Mouse (Mus musculus): ENCODE results near the gene Filip1. TPM values are rescaled to one million over a fixed set of nuclear protein-coding genes. Genes with fewer than 3 reads are reported as not detected.

Gene Filip1
- total RNA-seq, 2 experiments from 2014 or later = 0.38 TPM; not detected in 1

DNA sequence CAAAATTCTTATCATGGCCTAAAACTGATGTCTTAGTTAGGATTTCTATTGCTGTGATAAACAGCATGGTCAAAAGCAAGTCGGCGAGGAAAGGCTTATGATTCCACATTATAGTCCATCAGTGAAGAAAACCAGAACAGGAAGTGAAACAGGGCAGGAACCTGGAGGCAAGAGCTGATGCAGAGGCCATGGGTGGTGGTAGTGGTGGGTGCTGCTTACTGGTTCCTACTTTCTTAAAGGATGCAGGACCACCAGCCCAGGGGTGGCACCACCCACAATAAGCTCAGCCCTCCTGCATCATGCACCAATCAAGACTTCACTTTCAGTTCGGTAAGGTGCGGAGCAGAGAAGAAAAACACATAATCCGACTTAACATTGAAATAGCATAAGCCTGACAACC lies 61.3 kb downstream of the Filip1 start:
- no peak for ATAC-seq (replicated peaks; ENCODE audit: low FRiP score, poor library complexity, severe bottlenecking)

DNA sequence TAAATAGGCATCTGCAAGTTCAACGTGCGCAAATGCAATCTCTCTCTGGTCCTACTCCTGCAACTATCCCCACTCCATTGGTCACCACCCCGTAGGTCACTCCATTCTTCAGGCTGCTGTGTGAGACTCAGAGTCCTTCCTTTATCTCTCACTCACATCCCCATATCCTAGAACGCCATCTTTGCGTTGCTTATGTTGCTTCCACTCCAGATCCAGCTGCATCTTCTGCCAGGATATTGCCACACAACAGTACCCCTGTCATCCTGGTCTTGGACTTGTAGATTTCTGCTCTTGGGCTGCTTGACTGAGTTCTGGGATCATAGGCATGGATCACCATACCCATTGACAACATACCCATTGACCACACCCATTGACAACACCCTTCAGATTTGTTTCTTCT lies 62.0 kb downstream of the Filip1 start:
- ATAC-seq (replicated peaks; ENCODE audit: low FRiP score, poor library complexity, severe bottlenecking) = no peak

DNA sequence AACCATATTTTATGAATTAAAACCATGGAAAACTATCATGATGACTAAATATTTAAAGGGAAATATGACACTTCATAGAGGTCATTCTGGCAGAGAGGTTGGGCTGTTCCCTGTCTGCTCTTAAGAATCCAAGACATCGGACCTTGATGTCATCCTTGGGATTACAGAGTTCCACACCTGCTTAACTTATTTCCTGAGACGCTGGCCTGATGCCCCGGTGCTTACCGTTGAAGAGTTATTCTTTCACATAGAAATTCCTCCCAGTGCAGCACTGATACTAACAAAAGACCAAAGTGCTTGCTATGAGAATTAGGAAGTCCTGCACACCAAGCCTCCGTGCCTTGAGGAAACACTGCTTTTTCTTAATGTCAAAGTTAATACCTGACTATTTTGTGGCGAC lies 62.6 kb downstream of the Filip1 start:
- no peak for ATAC-seq (replicated peaks; ENCODE audit: low FRiP score, poor library complexity, severe bottlenecking)

DNA sequence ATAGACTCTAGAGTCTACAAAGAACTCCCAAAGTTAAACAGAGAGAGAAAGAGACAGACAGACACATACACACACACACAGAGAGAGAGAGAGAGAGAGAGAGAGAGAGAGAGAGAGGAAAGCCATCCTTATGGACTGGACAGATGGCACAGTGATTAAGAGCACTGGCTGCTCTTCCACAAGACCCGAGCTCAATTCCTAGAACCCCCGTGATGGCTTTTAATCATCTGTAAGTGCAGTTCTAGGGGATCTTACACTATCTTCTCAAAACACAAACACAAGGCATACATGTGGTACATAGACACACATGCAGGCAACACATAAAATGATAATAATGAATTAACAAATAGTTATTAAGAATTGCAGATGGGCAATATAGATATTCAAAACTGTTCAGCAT lies 64.3 kb downstream of the Filip1 start:
- ATAC-seq (replicated peaks; ENCODE audit: low FRiP score, poor library complexity, severe bottlenecking) = no peak

- peak; percentile 73 for ATAC-seq (replicated peaks; ENCODE audit: low FRiP score, poor library complexity, severe bottlenecking)
These were observed 64.7 kb downstream of the Filip1 start for GRCm38 (mm10) chr9:79947973-79948372.

DNA sequence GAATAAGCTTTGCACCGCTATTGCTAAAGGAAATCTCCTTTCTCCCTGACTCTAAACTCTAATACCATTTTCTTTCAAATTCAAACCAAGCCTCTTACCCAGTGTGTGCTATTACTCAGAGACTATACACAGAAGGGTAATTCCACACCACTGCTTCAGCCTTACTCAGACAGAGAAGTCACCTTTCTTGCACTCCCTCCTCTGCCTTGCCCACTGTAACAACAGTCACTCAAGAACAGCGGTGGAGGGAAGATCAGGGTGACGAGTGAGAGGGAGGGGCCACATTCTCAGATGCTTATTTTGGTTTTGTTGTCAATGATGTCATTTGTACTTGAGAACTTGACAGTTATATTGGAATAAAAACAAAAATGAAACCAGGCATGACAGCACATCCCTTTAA lies 65.2 kb downstream of the Filip1 start:
- ATAC-seq (replicated peaks; ENCODE audit: low FRiP score, poor library complexity, severe bottlenecking) = no peak

DNA sequence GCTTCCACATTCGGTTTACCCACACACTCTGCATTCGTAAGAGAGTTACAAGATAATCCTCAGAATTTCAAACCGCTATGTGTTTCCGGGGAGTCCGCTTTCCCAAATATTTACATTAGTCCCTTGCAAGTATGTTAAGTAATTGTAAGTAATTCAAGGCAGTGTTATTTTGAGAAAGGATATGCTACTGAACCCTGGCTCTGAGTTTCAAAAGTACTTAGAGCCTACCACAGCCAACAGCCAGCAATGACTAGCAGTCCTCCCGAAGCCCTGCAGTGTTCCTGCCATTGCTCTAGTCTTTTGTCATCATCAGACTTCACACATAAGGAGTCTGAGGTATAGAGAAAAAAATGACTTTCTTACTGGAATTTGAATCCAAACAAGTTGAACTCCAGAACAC lies 67.8 kb downstream of the Filip1 start:
- ATAC-seq (replicated peaks; ENCODE audit: low FRiP score, poor library complexity, severe bottlenecking) = no peak

DNA sequence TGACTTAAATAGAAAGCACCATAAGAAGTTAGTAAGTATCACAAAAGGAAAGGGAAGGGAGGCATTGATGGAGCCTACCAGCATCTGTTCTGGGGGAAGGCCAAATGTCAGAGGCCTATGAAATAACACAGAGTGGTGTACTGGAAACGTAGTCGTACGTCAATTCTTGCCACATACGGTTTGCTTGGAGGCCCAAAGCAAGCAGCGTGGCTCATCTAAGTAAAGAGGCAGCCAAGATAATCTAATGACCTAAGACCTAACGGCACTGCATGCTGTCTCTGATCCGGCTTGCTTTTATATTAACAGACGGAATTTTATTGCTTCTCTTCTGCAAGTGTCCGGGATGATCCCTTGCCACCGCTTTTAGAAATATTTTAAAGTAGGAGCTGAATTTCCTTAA lies 68.7 kb downstream of the Filip1 start:
- ATAC-seq (replicated peaks; ENCODE audit: low FRiP score, poor library complexity, severe bottlenecking) = no peak

DNA sequence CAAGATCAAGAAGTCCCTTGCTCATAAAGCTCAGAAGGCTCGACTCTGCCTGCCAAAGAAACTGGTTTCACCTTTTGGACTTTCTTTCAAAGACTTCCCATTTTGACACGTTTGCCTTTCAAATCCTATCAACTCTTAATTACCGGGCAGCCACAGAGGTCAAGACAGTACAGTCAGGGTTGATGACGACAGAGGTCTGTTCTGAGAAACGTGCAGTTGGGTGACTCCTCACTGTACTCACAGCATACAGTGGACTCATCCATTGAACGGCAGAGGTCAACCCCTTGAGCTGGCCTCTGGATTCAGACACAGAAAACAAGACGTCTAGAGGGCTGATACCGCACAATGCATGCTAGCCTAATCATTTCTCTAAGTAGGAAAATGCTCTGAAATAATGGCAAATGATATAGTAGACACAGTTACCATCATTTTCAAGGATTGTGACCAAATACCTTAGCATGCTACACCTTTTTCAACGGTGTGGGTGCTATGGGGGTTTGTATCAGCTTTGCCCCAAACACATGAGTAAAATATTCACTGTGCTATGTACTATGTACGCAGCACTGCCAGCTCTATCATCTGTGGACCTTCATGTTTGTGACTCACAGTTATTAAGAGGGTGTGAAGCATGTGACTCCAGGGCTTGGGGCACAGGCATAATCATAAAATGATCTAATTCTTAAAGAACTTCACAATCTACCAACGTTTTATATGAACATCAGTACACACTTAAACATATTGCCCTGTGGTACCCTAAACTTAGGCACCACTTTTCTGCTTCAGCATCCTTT lies 74.0 kb downstream of the Filip1 start:
- ATAC-seq (replicated peaks; ENCODE audit: low FRiP score, poor library complexity, severe bottlenecking) = no peak

DNA sequence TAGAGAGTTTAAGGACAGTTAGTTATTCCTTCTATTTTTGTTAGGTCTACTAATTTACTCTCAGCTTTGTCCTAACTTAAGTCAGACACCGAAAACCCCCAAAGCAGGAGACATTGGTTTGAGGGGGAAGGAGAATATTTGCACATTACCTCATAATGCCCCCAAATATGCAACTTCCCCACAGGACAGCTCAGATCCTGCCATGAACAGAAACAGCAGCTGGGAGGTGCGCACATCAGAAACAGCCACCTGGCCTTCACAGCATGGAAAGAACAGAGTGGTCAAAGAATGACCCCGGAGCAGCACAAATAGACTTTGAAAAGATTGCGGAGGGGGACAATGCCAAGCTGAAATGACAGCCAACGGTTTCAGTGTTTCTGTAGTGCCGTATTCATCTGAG lies 75.1 kb downstream of the Filip1 start:
- no peak for ATAC-seq (replicated peaks; ENCODE audit: low FRiP score, poor library complexity, severe bottlenecking)

DNA sequence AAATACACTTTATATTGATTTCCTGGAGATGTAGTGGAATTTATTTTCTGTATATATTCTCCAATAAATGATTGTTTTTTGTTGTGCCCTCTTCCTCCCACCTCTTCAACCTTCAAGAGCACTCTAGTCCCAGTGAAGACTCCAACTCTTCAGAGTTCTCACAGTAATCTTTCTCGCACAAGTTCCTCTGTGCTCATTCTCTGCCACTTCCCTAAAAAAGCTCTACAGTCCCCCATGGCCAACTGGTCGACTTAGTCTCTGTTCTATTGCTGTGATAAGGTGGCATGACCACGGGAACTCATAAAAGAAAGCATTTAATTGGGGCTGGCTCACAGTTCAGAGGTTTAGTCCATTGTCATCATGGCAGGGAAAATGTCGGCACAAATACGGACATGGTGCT lies 80.1 kb downstream of the Filip1 start:
- no peak for ATAC-seq (replicated peaks; ENCODE audit: low FRiP score, poor library complexity, severe bottlenecking)

DNA sequence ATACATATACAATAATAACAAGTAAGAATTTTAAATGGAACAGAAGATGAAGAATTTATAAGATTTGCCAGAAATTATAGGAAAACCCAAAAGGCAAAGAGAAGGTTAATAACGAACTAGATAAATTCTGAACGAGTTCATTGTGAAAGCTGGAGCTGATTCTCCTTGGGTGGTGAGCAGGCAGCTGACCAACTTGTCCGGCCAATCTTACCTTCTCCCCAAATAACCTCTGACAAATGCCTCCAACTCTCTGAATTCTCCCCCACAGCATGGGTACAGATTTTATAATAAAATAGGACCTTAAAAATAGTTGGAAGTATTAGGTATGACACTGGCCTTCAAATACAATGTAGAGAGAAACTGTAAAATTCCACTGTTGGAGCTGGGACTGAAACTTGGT lies 84.6 kb downstream of the Filip1 start:
- no peak for ATAC-seq (replicated peaks; ENCODE audit: low FRiP score, poor library complexity, severe bottlenecking)

DNA sequence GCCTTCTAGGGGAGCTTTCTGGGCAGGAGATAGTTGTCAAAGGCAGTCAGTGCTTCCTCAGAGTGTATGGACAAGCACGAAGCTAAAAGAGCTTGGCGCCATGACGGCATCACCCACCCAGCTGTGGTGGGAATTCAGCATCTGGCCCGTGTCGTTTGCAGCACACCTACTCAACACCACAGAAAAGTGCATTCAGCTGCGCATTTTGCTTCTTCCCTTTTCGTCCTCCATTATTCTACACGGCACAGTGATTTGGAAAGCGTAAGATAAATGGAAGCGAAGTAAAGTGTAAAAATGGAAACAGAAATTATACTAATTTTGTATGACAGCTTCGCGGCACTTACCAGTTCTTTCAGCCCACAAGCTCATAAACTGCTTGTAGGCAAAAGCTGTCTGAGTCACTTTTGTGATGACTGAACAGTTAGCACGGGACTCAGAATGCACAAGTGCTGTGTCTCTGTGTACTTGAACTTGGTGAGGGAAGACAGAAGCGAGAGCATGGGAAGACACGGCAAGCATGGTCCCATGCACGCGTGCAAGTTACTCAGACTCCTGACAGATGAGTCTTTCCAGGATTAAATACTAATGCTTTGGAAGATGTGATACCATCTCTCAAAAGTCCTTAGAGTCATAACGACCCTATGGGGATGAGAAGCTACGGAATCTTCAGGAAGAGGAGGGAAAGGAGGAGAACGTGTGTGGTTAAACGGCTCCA lies 85.3 kb downstream of the Filip1 start:
- no peak for ATAC-seq (replicated peaks; ENCODE audit: low FRiP score, poor library complexity, severe bottlenecking)

DNA sequence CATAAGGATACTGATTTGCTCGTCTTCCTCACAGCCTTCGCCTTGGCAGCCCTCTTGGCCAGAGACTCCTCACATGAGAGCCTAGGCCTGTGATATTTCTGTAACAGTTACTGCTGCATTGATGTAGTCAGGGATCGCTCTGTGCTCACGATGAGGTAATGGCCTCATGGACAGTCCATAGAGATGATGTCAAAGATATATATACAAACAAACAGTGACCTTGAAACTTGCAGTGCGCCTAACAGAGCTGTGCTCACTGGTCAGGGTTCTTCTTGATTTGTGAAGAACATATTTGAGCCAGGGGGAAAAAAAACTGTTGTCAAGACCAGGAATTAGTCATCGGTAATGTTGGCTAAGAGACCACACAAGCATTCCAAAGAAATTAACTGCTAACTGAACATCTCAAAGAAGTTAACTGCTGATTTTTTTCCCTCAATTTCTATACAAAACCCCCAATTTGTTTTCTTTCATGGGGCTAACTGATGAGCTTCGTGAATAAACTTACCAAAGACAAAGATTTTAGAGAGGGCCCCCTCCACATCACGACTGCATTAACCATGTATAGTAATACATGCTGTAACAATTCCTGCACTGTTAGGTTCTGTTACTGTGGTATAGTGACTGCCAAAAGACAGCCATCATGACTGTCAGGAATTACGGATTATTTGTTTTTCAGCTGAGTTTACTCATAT lies 86.0 kb downstream of the Filip1 start:
- no peak for ATAC-seq (replicated peaks; ENCODE audit: low FRiP score, poor library complexity, severe bottlenecking)

- ATAC-seq (replicated peaks; ENCODE audit: low FRiP score, poor library complexity, severe bottlenecking) = no peak
These were observed 86.7 kb downstream of the Filip1 start for GRCm38 (mm10) chr9:79925950-79926349.

DNA sequence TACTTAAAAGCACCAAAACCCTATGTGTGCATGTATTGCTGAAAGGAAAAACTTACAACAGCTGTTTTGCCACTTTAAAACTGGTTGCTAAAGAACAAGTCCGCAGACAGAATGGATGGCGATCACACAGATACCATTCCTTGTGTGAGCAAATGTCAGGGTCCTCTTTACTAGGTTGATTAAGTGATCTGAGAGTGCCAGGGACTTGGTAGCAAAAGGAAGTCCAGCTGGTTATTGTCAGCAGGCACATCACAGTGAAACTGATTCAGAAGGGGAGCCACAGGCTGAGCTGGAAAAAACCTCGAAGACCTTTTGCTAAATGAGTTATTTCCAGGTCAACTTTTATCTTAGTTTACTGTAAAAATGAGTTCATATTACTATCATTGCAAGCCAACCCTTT lies 89.4 kb downstream of the Filip1 start:
- no peak for ATAC-seq (replicated peaks; ENCODE audit: low FRiP score, poor library complexity, severe bottlenecking)

DNA sequence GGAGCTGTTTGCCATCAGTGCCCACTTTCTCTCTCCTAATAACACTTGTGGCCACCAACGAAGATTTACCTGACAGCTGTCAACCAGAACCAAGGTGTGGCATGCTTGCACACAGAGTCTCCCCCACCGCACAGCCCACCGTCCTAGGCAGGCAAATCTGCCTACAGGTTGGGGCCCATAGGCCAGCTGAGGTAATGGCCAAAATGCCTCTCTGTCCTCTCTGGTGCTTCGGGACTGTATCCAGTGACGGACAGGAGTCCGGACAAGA lies 90.2 kb downstream of the Filip1 start:
- no peak for ATAC-seq (replicated peaks; ENCODE audit: low FRiP score, poor library complexity, severe bottlenecking)

DNA sequence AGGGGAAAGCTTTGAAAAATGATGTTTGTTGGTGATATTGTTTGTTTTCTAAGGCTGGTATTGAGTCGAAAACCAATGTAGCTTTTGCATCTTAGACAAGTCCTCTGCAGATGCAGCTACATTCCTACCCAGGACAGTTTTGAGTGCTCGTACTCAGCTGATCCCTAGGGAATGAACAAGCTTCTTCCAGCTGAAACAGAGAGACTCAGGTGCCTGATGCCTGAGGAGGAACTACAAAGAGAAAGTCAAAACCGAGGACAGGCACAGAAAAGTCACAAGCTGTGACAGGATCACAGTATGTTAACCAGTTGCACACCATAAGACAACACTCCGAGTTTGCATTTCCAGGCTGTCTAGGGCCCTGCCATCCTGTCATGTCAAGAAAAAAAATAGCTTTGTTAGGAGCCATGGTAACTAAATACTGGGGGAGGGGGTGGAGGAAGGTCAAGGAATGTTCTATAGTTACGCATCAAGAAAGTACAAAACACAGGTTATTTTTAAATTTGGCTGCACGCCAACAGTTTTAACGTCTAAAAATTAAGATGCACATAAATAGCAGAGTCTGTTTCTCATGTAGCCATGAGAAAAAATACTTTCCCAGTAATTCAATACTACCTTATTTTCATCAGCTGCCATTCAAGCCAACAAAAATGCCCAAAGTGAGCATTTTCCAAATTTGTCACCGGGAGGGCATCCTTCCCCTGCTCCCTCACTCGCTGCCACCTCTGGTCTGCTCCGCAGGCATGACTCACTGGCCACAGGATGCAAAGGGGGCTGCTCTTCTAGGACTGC lies 90.8 kb downstream of the Filip1 start:
- no peak for ATAC-seq (replicated peaks; ENCODE audit: low FRiP score, poor library complexity, severe bottlenecking)

GRCm38 (mm10) chr9:79920540-79920933 lies 92.1 kb downstream of the Filip1 start:
- no peak for ATAC-seq (replicated peaks; ENCODE audit: low FRiP score, poor library complexity, severe bottlenecking)

GRCm38 (mm10) chr9:79919750-79920539 lies 92.7 kb downstream of the Filip1 start:
- no peak for ATAC-seq (replicated peaks; ENCODE audit: low FRiP score, poor library complexity, severe bottlenecking)
